Mouse (Mus musculus) intestine, embryonic 15.5 days (tissue): ENCODE data around the gene Akr1c19. TPM values are rescaled to one million over a fixed set of nuclear protein-coding genes. Genes with fewer than 3 reads are reported as not detected.
"Not testable (repeated sequence)": the region's sequence is repeated elsewhere in the genome, so short reads cannot be mapped to it uniquely, and the experiment has no call there.

Source experiments
- ATAC-seq: fragments of 200-750 bp; cut with Nextera tagmentation; 2 replicates; pipeline ENCODE4 v1.8.0; 2017; ENCODE audit warnings: moderate TSS enrichment, moderate library complexity
- H3K27ac ChIP-seq: fragments of 300-500 bp; sonication (generic); 2 replicates; pipeline ENCODE4 v1.5.1; 2015; ENCODE audit warnings: mild to moderate bottlenecking, inconsistent platforms
- H3K27me3 ChIP-seq: fragments of 300-500 bp; sonication (generic); replicated peaks from 2 replicates; pipeline ENCODE4 v1.6.1; 2015; ENCODE audit warnings: inconsistent platforms
- H3K36me3 ChIP-seq: fragments of 300-500 bp; sonication (generic); 2 replicates; pipeline ENCODE4 v1.6.1; 2015; ENCODE audit warnings: inconsistent platforms
- H3K4me1 ChIP-seq: fragments of 300-500 bp; sonication (generic); replicated peaks from 2 replicates; pipeline ENCODE4 v1.6.1; 2015; ENCODE audit warnings: inconsistent platforms
- H3K4me2 ChIP-seq: fragments of 300-500 bp; sonication (generic); replicated peaks from 2 replicates; pipeline ENCODE4 v1.6.1; 2015; ENCODE audit warnings: mild to moderate bottlenecking, inconsistent platforms
- H3K4me3 ChIP-seq: fragments of 300-500 bp; sonication (generic); replicated peaks from 2 replicates; pipeline ENCODE4 v1.5.1; 2015; ENCODE audit warnings: inconsistent platforms
- H3K9ac ChIP-seq: fragments of 300-500 bp; sonication (generic); 2 replicates; pipeline ENCODE4 v1.6.1; 2015; ENCODE audit warnings: inconsistent platforms
- H3K9me3 ChIP-seq: fragments of 300-500 bp; sonication (generic); 2 replicates; pipeline ENCODE4 v1.6.1; 2016; ENCODE audit warnings: inconsistent platforms
- WGBS: fragments of 180-500 bp; shearing (Covaris S2); methylation state at CpG from one replicate; pipeline ENCODE4 v1.1.7; 2015; 5-methylcytosine and 5-hydroxymethylcytosine counted together
- polyA plus RNA-seq: library from polyadenylated mRNA; unstranded; fragments of >200 nt; fragmentation: Nextera tagmentation; extraction: Ambion mirVana; gene quantifications from 2 replicates; pipeline ENCODE4 v1.2.1, GENCODE M21; 2015

Gene Akr1c19
- polyA plus RNA-seq, 1 experiment from 2014 or later, result 409 TPM

DNA sequence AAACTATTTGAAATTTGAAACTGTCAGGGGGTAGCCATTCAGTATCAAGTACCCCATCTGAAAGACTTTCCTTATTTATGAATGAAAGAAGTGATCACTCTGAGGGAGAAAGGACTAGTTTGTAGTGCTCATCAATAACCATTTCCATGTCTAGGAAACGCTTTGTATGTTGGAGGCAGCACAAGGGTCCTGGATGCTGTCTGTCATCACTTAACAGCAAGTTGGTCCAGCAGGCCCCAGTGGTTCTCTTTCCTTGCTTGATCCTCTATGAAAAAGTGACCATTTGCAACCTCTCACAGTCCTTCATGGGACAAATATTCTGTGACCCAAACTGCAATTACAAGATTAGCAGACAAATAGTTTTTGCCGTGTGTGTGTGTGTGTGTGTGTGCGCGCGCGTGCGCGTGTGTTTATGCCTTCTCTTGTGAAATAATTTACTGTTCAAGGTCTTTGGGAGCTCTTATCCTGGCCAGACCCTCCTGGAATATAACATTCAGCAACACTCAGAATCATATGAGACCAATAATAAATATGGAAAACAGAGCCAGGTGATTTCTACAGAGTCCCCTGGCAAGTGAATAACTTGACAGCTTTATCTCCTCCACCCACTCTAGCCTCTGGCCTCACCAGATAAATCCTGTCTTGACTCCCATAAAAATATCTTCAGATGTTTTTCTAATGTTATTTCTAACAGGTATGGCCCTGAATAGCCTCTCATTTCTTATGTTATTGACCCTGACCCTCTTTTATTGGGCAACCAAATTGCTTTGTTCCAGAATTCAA lies 2.5 kb downstream of the Akr1c19 start:
- Histone ChIP-seq H3K4me2 (no peak overlapping the region), H3K4me3 (no peak overlapping the region), H3K9me3 (no peaks in the 10 kb centered on the region), H3K9ac (no peak overlapping the region), H3K4me1 (no peaks in the 10 kb centered on the region), H3K27ac (no peak overlapping the region), H3K36me3 (no peaks in the 10 kb centered on the region), H3K27me3 (no peaks in the 10 kb centered on the region)
- 60% methylated on average over 8 of the region's 8 CpGs for WGBS
- ATAC-seq, result peak; percentile 58

DNA sequence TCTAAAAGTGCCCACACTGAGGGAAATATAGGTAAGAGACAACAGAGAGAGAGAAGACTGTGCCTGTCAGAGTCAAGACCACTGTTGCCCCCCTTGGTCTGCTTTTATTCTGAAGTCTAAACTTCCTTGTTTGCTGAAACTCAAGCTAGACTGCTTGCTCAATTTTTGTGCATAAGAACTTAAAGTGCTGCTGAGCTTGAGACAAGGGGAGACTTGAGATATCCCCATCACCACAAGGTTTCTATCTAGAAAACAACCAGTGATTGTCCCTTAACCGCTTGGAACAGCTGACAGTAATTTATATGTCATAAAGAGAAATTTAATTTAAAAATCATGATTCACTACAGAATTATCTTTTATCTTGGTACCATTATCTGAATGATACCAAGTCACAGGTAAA lies 4.6 kb downstream of the Akr1c19 start:
- H3K4me3 ChIP-seq, result no peak overlapping the region
- H3K9me3 ChIP-seq, result no peaks in the 10 kb centered on the region
- WGBS, result 62% methylated on average over 1 of the region's 1 CpGs
- peak overlapping the region; percentile 34; the same call in 1 of the 2 replicates for H3K27ac ChIP-seq
- H3K4me2 ChIP-seq, result no peak overlapping the region
- ATAC-seq, result peak; percentile 57
- no peaks in the 10 kb centered on the region for H3K36me3 ChIP-seq
- no peak overlapping the region for H3K9ac ChIP-seq
- H3K4me1 ChIP-seq, result no peaks in the 10 kb centered on the region
- no peaks in the 10 kb centered on the region for H3K27me3 ChIP-seq

DNA sequence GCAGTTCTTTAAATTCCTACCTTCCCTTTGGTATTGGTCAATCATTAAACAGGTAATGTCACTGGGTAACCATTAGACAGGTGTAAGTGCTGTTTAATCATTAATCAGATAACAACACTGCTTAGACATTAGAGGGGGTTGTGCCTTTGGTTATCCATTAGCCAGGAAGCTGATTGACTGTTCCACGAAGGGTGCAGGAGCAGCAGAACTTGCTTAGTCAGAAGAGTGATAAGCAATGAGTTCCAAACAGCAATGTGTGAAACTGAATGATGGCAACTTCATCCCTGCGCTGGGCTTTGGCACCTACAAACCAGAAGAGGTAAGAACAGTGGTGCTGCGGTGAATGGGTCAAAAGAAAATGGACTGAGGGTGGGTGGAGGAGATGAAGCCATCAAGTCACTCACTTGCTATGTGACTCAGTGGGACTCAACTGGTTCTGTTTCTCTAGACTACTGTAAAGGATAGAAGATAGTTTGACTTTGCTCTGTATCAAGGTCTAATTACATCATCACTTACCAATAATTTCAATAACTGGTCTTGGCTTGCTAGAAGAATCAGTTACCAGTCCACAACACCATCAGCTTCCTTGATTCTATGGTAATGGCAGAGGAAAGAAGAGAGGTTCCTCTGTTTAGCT lies 5.2 kb downstream of the Akr1c19 start:
- no peaks in the 10 kb centered on the region for H3K36me3 ChIP-seq
- H3K4me2 ChIP-seq, result peak overlapping the region; percentile 31
- peak overlapping the region; percentile 29 for H3K4me3 ChIP-seq
- H3K4me1 ChIP-seq, result no peaks in the 10 kb centered on the region
- no peaks in the 10 kb centered on the region for H3K9me3 ChIP-seq
- peak; percentile 96 for ATAC-seq
- H3K27ac ChIP-seq, result peak overlapping the region; percentile 61; the same call in 1 of the 2 replicates
- H3K9ac ChIP-seq, result no peak overlapping the region
- 50% methylated on average over 3 of the region's 3 CpGs for WGBS
- no peaks in the 10 kb centered on the region for H3K27me3 ChIP-seq

DNA sequence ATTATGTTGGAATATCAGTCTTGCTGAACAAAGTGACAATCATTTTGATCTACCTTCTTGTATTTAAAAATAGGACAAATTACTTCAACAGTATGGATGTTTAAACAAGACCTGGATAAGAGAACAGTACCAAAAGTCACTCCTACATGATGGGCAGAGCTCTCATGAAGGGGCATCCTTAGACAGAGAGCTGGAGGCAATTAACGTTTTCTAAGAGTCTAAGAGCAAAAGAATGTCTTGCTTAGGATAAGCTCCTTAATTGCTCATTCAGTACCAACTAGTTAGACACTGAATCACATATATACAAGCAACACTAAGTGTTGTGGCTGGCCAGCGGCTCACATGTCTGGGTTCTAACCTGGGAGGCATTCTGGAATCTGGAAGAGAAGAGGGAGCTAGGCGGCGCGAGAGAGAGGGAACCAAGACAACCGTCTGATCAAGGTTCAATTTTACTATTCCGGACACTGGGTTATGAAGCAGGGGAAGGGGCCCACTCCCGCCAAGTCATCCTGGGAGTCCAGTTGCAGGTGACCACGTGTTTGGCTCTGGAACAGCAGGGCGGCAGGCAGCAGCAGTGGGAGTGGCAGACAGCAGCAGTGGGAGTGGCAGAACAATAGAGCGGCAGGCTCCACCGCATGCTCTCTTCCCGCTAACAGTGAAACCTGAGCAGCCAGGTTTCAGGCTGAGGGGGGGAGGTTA lies 16.5 kb downstream of the Akr1c19 start:
- Histone ChIP-seq H3K4me2 (peak overlapping the region; percentile 57), H3K4me1 (no peaks in the 10 kb centered on the region), H3K27me3 (no peaks in the 10 kb centered on the region), H3K36me3 (no peaks in the 10 kb centered on the region), H3K9ac (no peak overlapping the region), H3K27ac (no peak overlapping the region), H3K4me3 (peak overlapping the region; percentile 25), H3K9me3 (no peaks in the 10 kb centered on the region)
- 3% methylated on average over 13 of the region's 13 CpGs for WGBS
- ATAC-seq, result peak; percentile 96

DNA sequence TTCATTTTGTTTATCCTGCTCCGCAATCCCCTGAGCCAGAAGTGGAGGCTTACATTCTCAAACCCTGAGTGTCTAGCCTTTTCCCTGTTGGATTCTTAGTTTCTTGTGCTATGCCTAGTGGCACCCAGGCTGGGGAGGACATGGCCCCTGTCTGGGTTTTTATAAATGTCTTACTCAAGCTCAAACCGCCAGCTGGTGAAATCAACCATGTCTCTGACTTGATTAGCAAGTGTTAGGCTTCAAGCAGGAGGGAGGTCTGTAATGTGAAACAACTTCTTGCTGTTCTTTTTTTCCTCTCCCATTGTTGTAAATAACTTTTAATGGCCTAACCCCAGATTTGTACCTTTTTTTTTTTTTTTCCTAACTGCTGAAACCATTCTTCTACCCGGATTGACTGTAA lies 20.8 kb downstream of the Akr1c19 start:
- Histone ChIP-seq H3K9ac (no peak overlapping the region), H3K27me3 (no peaks in the 10 kb centered on the region), H3K27ac (no peak overlapping the region), H3K36me3 (no peaks in the 10 kb centered on the region), H3K4me3 (no peak overlapping the region), H3K9me3 (no peaks in the 10 kb centered on the region), H3K4me1 (no peaks in the 10 kb centered on the region), H3K4me2 (no peak overlapping the region)
- ATAC-seq, result no peak
- WGBS, result 64% methylated on average over 3 of the region's 3 CpGs

DNA sequence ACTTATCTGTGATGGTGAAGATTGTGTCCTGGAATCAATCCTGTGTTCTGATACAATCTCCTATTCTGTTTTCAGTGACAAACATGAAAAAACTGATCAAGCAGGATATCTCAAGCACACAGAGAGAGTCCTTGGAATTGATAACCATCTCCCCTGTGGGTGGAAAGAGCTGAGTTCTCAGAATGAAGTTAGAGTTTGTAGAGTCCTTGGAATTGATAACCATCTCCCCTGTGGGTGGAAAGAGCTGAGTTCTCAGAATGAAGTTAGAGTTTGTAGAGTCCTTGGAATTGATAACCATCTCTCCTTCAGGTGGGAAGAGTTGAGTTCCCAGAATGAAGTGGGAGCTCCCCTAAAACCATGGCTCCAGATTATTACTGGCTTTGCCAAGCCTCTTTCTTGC lies 28.4 kb downstream of the Akr1c19 start:
- not testable (repeated sequence) for ATAC-seq, H3K27ac ChIP-seq, H3K9me3 ChIP-seq

DNA sequence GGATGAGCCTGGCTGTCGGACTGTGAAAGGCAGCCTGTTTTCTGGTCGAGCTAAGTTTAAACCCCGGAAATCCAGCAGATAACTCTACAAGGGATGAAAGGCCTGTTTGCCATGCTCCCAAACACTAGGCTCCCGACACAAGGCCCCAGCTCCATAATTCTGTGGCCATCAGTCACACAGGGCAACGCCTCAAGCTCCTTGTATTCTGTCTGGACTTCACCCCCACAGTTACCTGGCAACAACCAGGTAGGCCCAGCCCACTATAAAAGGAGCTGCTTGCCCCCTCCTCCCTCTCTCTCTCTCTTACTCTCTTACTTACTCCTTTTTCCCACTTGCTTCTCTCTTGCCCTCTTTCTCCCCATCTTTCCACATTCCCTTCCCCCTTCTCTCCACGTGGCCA lies 28.8 kb downstream of the Akr1c19 start:
- WGBS, result 71% methylated on average over 6 of the region's 6 CpGs
- Histone ChIP-seq H3K27ac (no peak overlapping the region), H3K4me3 (no peak overlapping the region), H3K36me3 (no peaks in the 10 kb centered on the region), H3K9me3 (no peaks in the 10 kb centered on the region), H3K4me1 (no peaks in the 10 kb centered on the region), H3K9ac (no peak overlapping the region), H3K27me3 (no peaks in the 10 kb centered on the region), H3K4me2 (no peak overlapping the region)
- peak; percentile 84 for ATAC-seq

More for the DNA sequence above, 28.4 kb downstream of the Akr1c19 start:
- H3K4me2 ChIP-seq, H3K9ac ChIP-seq, H3K4me3 ChIP-seq, H3K36me3 ChIP-seq, H3K27me3 ChIP-seq, H3K4me1 ChIP-seq: not testable (repeated sequence)

DNA sequence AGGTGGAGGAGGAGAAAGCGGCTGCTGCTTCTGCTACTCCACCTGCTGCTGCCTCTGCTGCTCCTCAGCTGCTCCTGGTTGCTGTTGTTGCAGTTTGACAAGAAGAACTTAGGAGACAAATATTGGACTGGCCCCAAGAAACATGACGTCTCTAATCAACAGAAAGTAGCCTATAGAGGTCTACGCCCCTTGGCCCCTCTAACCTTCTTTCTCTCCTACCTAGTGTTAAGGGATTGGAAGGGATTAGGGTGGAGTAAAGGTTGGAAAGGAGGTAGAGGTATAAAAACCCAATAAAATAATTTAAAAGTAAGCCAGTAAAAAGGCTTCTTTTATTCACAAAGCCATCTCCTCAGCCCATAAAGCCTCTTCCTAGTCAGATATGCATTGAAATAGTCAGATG lies 36.1 kb downstream of the Akr1c19 start:
- no peak overlapping the region; the same call in 1 of the 2 replicates for H3K27ac ChIP-seq
- ATAC-seq, result peak; percentile 68
- H3K4me1 ChIP-seq, result no peaks in the 10 kb centered on the region
- no peaks in the 10 kb centered on the region for H3K27me3 ChIP-seq
- WGBS, result 76% methylated on average over 3 of the region's 3 CpGs
- H3K4me2 ChIP-seq, result no peak overlapping the region
- no peaks in the 10 kb centered on the region for H3K36me3 ChIP-seq
- H3K9ac ChIP-seq, result no peak overlapping the region
- no peaks in the 10 kb centered on the region for H3K9me3 ChIP-seq
- no peak overlapping the region for H3K4me3 ChIP-seq

DNA sequence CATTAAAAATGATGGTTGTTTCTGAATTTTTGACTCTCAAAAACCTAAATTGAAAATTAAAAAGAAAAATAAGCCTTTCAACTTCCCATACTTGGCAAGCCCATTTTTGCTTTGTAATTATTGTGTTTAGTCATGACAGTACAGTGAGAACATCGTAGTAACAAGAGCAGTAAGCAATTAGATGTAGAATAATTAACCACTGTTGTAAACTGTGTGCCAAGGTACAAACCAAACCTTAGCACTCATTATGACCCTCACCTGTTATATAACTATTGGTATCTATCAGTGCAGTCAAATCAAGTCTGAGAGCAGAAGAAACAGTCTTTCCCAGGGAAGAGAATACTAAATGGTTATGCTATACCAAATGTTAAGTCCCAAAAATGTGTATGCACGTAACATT lies 36.5 kb downstream of the Akr1c19 start:
- no peak overlapping the region for H3K4me2 ChIP-seq
- H3K9ac ChIP-seq, result no peak overlapping the region
- ATAC-seq, result peak; percentile 98
- no peaks in the 10 kb centered on the region for H3K9me3 ChIP-seq
- no peaks in the 10 kb centered on the region for H3K36me3 ChIP-seq
- 73% methylated on average over 2 of the region's 2 CpGs for WGBS
- H3K4me1 ChIP-seq, result no peaks in the 10 kb centered on the region
- H3K4me3 ChIP-seq, result no peak overlapping the region
- H3K27me3 ChIP-seq, result no peaks in the 10 kb centered on the region
- H3K27ac ChIP-seq, result no peak overlapping the region

DNA sequence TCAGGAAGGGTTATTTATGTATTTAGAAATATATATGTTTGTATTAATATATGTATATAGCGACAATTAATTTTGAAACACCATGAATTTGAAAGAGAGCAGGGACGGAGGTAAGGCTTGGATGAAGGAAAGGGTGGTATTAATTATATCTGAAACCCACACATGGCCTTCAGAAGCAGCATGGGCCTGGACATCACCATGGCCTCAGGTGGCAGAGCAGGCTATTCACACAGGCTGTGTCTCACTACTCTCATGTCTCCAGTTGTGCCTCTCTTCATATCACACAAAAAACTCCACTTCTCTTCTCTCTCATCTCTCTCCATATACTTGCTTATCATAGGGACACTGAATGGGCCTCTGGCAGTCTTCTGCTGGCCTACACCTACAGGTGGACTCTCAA lies 37.0 kb downstream of the Akr1c19 start:
- ATAC-seq, result peak; percentile 52; the same call in 1 of the 2 replicates
- 93% methylated on average over 2 of the region's 2 CpGs for WGBS

DNA sequence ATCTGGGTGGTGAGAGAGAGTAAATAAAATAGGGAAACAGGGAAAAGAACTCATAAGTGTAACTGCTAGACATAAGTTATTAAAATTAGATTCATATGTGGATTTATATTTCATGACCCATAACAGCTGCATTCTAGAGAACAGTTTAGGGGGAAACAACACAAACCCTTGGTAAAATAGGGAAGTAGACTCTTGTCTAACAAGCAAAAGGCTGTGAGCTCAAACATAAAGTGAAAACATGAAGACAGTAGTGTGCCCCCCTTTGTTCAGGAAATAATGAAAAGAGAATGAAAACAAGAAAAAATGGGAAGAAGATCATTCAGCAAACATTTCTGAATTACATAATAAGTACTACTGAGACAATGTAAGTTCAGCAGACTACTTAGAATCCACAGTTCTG lies 42.4 kb downstream of the Akr1c19 start:
- no peaks in the 10 kb centered on the region for H3K36me3 ChIP-seq
- H3K9ac ChIP-seq, result no peak overlapping the region
- ATAC-seq, result no peak
- H3K4me3 ChIP-seq, result no peak overlapping the region
- no peak overlapping the region for H3K27ac ChIP-seq
- H3K4me2 ChIP-seq, result no peak overlapping the region
- H3K27me3 ChIP-seq, result no peaks in the 10 kb centered on the region
- H3K9me3 ChIP-seq, result no peaks in the 10 kb centered on the region
- H3K4me1 ChIP-seq, result no peaks in the 10 kb centered on the region

More for the DNA sequence above, 37.0 kb downstream of the Akr1c19 start:
- H3K4me3 ChIP-seq, H3K27ac ChIP-seq, H3K9me3 ChIP-seq, H3K9ac ChIP-seq, H3K4me2 ChIP-seq, H3K36me3 ChIP-seq, H3K4me1 ChIP-seq, H3K27me3 ChIP-seq: not testable (repeated sequence)

DNA sequence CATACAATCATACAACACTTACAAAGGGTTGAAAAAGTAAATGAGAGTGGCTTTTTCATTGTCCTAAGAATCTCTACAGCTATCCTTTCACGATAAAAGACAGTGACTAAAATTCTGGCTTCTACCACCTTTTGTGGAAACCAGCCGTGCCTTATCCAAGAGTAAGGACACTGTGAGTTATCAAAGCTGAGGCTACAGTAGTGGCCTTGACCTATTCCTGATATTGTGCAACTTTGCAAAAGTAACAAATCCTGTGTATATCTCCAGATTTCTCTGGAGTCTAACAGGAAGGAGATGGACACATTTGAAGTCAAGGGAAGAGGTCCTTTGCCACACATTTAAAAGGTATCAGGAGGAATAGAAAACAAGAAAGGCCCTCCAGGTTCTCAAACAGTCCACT lies 49.0 kb downstream of the Akr1c19 start:
- no peak for ATAC-seq

More for the DNA sequence above, 49.0 kb downstream of the Akr1c19 start:
- H3K4me2 ChIP-seq, result no peak overlapping the region
- no peak overlapping the region for H3K9ac ChIP-seq
- WGBS, result 76% methylated on average over 2 of the region's 2 CpGs
- H3K27ac ChIP-seq, result no peak overlapping the region
- H3K27me3 ChIP-seq, result no peaks in the 10 kb centered on the region
- no peaks in the 10 kb centered on the region for H3K4me1 ChIP-seq
- no peak overlapping the region for H3K4me3 ChIP-seq
- no peaks in the 10 kb centered on the region for H3K9me3 ChIP-seq
- H3K36me3 ChIP-seq, result no peaks in the 10 kb centered on the region
